Mouse (Mus musculus): ENCODE data around the gene Hoxb13. TPM values are rescaled to one million over a fixed set of nuclear protein-coding genes. Genes with fewer than 3 reads are reported as not detected.

Hoxb13 gene
- 0.10 TPM for polyA plus RNA-seq (2012; fragmentation: generic; extraction: Trizol)

- Histone ChIP-seq H3K36me3 (ENCODE audit: control insufficient read depth, insufficient read depth) (no peaks in the 10 kb centered on the region), H3K27me3 (ENCODE audit: control insufficient read depth, insufficient read depth, insufficient read length) (peaks cover 75% of the 10 kb centered on the region), H3K79me2 (ENCODE audit: control insufficient read depth, insufficient read depth) (no peaks in the 10 kb centered on the region), H3ac (ENCODE audit: control insufficient read depth, insufficient read length) (no peak within 1 kb of the TSS), H3K4me2 (ENCODE audit: low read depth) (peak within 1 kb of the TSS; percentile 38), H3K4me3 (no peak within 1 kb of the TSS)
- no peak for TF ChIP-seq E2F4 (IDR thresholded peaks at IDR 0.05; ENCODE audit: insufficient read depth)
- no peak for TF ChIP-seq TCF12 (IDR thresholded peaks at IDR 0.05; ENCODE audit: insufficient read depth, poor library complexity, severe bottlenecking)
- TF ChIP-seq SRF (IDR thresholded peaks at IDR 0.05; ENCODE audit: control insufficient read depth, insufficient read length, low read depth), result no peak
- TF ChIP-seq TCF3 (IDR thresholded peaks at IDR 0.05; ENCODE audit: insufficient read length, low read depth), result no peak
- TF ChIP-seq MYOD1 (IDR thresholded peaks at IDR 0.05; ENCODE audit: control insufficient read depth in 1 of 3, insufficient read length in 2 of 3, low read depth in 2 of 3), result no peak
- TF ChIP-seq MYOG (IDR thresholded peaks at IDR 0.05; ENCODE audit: control insufficient read depth in 1 of 3, insufficient read depth in 1 of 3, insufficient read length in 2 of 3, low read depth in 2 of 3), result no peak
- TF ChIP-seq CEBPB (IDR thresholded peaks at IDR 0.05; ENCODE audit: insufficient read depth, poor library complexity, severe bottlenecking), result no peak
These were observed at the start of gene Hoxb13 for GRCm38 (mm10) chr11:96193521-96194400. Gene Hoxb13, plus strand, starts transcription at chr11:96194316.

GRCm38 (mm10) chr11:96145622-96146270 is 48.4 kb upstream of the Hoxb13 start:
- peak overlapping the region; percentile 39 for H3K4me2 ChIP-seq (ENCODE audit: low read depth)
- H3K27me3 ChIP-seq (ENCODE audit: control insufficient read depth, insufficient read depth, insufficient read length), result peaks cover 26% of the 10 kb centered on the region
- H3ac ChIP-seq (ENCODE audit: control insufficient read depth, insufficient read length), result no peak overlapping the region
- H3K4me3 ChIP-seq, result no peak overlapping the region
- no peaks in the 10 kb centered on the region for H3K79me2 ChIP-seq (ENCODE audit: control insufficient read depth, insufficient read depth)
- TF ChIP-seq POLR2AphosphoS2 (IDR thresholded peaks at IDR 0.05; ENCODE audit: insufficient read length, low read depth) (no peak), SRF (IDR thresholded peaks at IDR 0.05; ENCODE audit: control insufficient read depth, insufficient read length, low read depth) (no peak), MYOD1 (IDR thresholded peaks at IDR 0.05; ENCODE audit: control insufficient read depth in 1 of 3, insufficient read length in 2 of 3, low read depth in 2 of 3) (no peak), E2F4 (IDR thresholded peaks at IDR 0.05; ENCODE audit: insufficient read depth) (no peak), USF1 (IDR thresholded peaks at IDR 0.05; ENCODE audit: low read depth) (no peak), TCF12 (IDR thresholded peaks at IDR 0.05; ENCODE audit: insufficient read depth, poor library complexity, severe bottlenecking) (no peak), TCF3 (IDR thresholded peaks at IDR 0.05; ENCODE audit: insufficient read length, low read depth) (no peak), POLR2A (IDR thresholded peaks at IDR 0.05; ENCODE audit: insufficient read length, low read depth) (no peak), REST (IDR thresholded peaks at IDR 0.05; ENCODE audit: insufficient read depth, insufficient read length) (no peak), MYOG (IDR thresholded peaks at IDR 0.05; ENCODE audit: control insufficient read depth in 1 of 3, insufficient read depth in 1 of 3, insufficient read length in 2 of 3, low read depth in 2 of 3) (no peak), CEBPB (IDR thresholded peaks at IDR 0.05; ENCODE audit: insufficient read depth, poor library complexity, severe bottlenecking) (no peak), MAX (IDR thresholded peaks at IDR 0.05; ENCODE audit: low read depth) (no peak)
- no peaks in the 10 kb centered on the region for H3K36me3 ChIP-seq (ENCODE audit: control insufficient read depth, insufficient read depth)

GRCm38 (mm10) chr11:96147471-96147870 is 46.6 kb upstream of the Hoxb13 start:
- Histone ChIP-seq H3K4me2 (ENCODE audit: low read depth) (no peak overlapping the region), H3K79me2 (ENCODE audit: control insufficient read depth, insufficient read depth) (no peaks in the 10 kb centered on the region), H3K36me3 (ENCODE audit: control insufficient read depth, insufficient read depth) (no peaks in the 10 kb centered on the region), H3K4me3 (no peak overlapping the region), H3K27me3 (ENCODE audit: control insufficient read depth, insufficient read depth, insufficient read length) (peaks cover 39% of the 10 kb centered on the region), H3ac (ENCODE audit: control insufficient read depth, insufficient read length) (no peak overlapping the region)
- TF ChIP-seq MAX (IDR thresholded peaks at IDR 0.05; ENCODE audit: low read depth) (no peak), TCF12 (IDR thresholded peaks at IDR 0.05; ENCODE audit: insufficient read depth, poor library complexity, severe bottlenecking) (no peak), POLR2AphosphoS2 (IDR thresholded peaks at IDR 0.05; ENCODE audit: insufficient read length, low read depth) (no peak), TCF3 (IDR thresholded peaks at IDR 0.05; ENCODE audit: insufficient read length, low read depth) (no peak), SRF (IDR thresholded peaks at IDR 0.05; ENCODE audit: control insufficient read depth, insufficient read length, low read depth) (no peak), MYOD1 (IDR thresholded peaks at IDR 0.05; ENCODE audit: control insufficient read depth in 1 of 3, insufficient read length in 2 of 3, low read depth in 2 of 3) (no peak), CEBPB (IDR thresholded peaks at IDR 0.05; ENCODE audit: insufficient read depth, poor library complexity, severe bottlenecking) (no peak), REST (IDR thresholded peaks at IDR 0.05; ENCODE audit: insufficient read depth, insufficient read length) (no peak), MYOG (IDR thresholded peaks at IDR 0.05; ENCODE audit: control insufficient read depth in 1 of 3, insufficient read depth in 1 of 3, insufficient read length in 2 of 3, low read depth in 2 of 3) (no peak), USF1 (IDR thresholded peaks at IDR 0.05; ENCODE audit: low read depth) (no peak), POLR2A (IDR thresholded peaks at IDR 0.05; ENCODE audit: insufficient read length, low read depth) (no peak), E2F4 (IDR thresholded peaks at IDR 0.05; ENCODE audit: insufficient read depth) (no peak)

- Histone ChIP-seq H3K36me3 (ENCODE audit: control insufficient read depth, insufficient read depth) (no peaks in the 10 kb centered on the region), H3ac (ENCODE audit: control insufficient read depth, insufficient read length) (no peak overlapping the region), H3K27me3 (ENCODE audit: control insufficient read depth, insufficient read depth, insufficient read length) (peaks cover 47% of the 10 kb centered on the region), H3K79me2 (ENCODE audit: control insufficient read depth, insufficient read depth) (no peaks in the 10 kb centered on the region), H3K4me2 (ENCODE audit: low read depth) (no peak overlapping the region), H3K4me3 (no peak overlapping the region)
- no peak for TF ChIP-seq MAX (IDR thresholded peaks at IDR 0.05; ENCODE audit: low read depth)
- TF ChIP-seq E2F4 (IDR thresholded peaks at IDR 0.05; ENCODE audit: insufficient read depth), result no peak
- no peak for TF ChIP-seq POLR2A (IDR thresholded peaks at IDR 0.05; ENCODE audit: insufficient read length, low read depth)
- no peak for TF ChIP-seq MYOG (IDR thresholded peaks at IDR 0.05; ENCODE audit: control insufficient read depth in 1 of 3, insufficient read depth in 1 of 3, insufficient read length in 2 of 3, low read depth in 2 of 3)
- no peak for TF ChIP-seq SRF (IDR thresholded peaks at IDR 0.05; ENCODE audit: control insufficient read depth, insufficient read length, low read depth)
- TF ChIP-seq CEBPB (IDR thresholded peaks at IDR 0.05; ENCODE audit: insufficient read depth, poor library complexity, severe bottlenecking), result no peak
- no peak for TF ChIP-seq TCF3 (IDR thresholded peaks at IDR 0.05; ENCODE audit: insufficient read length, low read depth)
- no peak for TF ChIP-seq USF1 (IDR thresholded peaks at IDR 0.05; ENCODE audit: low read depth)
- TF ChIP-seq POLR2AphosphoS2 (IDR thresholded peaks at IDR 0.05; ENCODE audit: insufficient read length, low read depth), result no peak
- no peak for TF ChIP-seq TCF12 (IDR thresholded peaks at IDR 0.05; ENCODE audit: insufficient read depth, poor library complexity, severe bottlenecking)
- no peak for TF ChIP-seq MYOD1 (IDR thresholded peaks at IDR 0.05; ENCODE audit: control insufficient read depth in 1 of 3, insufficient read length in 2 of 3, low read depth in 2 of 3)
- no peak for TF ChIP-seq REST (IDR thresholded peaks at IDR 0.05; ENCODE audit: insufficient read depth, insufficient read length)
These were observed 29.3 kb upstream of the Hoxb13 start for GRCm38 (mm10) chr11:96164769-96165168.

Data from myocyte (in vitro differentiated cells).